Mouse (Mus musculus): ENCODE data around the gene Lpar5.

GRCm38 (mm10) chr6:125099421-125099971 is 31.8 kb downstream of the Lpar5 start:
- peak; percentile 43 for TF ChIP-seq MYOD1 (IDR thresholded peaks at IDR 0.05; ENCODE audit: control insufficient read depth, insufficient read length, low read depth)
- no peak for TF ChIP-seq CTCF (IDR thresholded peaks at IDR 0.05; ENCODE audit: control insufficient read depth, insufficient read depth, insufficient read length)
- no peak for TF ChIP-seq USF1 (IDR thresholded peaks at IDR 0.05; ENCODE audit: low read depth)
- TF ChIP-seq CEBPB (IDR thresholded peaks at IDR 0.05; ENCODE audit: low read depth), result no peak
- no peak for TF ChIP-seq MAX (IDR thresholded peaks at IDR 0.05)
- no peak for TF ChIP-seq FOSL1 (IDR thresholded peaks at IDR 0.05; ENCODE audit: insufficient read depth, low read length, poor library complexity, severe bottlenecking)
- TF ChIP-seq MYOG (IDR thresholded peaks at IDR 0.05; ENCODE audit: control insufficient read depth, extremely low read depth, insufficient read length), result no peak
